Mouse (Mus musculus) NIH3T3 (cell line): ENCODE results near the gene Cdrt4.
A peak's percentile ranks its signal among the peaks of the same experiment; 100 is the strongest.

ENCODE experiments used
- DNase-seq: peaks from one replicate; pipeline ENCODE4 v3.0.0-alpha.2; 2012; ENCODE audit warnings: low read depth

Gene Cdrt4

GRCm38 (mm10) chr11:62943538-62943937 is 7.5 kb upstream of the Cdrt4 start:
- no peak for DNase-seq

- DNase-seq: no peak
Measured at GRCm38 (mm10) chr11:62945514-62945913, 5.5 kb upstream of the Cdrt4 start.

GRCm38 (mm10) chr11:62949548-62949947 is 1.4 kb upstream of the Cdrt4 start:
- DNase-seq: peak; percentile 78

- no peak for DNase-seq
Measured at GRCm38 (mm10) chr11:62954766-62955165, 3.8 kb downstream of the Cdrt4 start.

- DNase-seq: no peak
Measured at GRCm38 (mm10) chr11:62955186-62955585, 4.2 kb downstream of the Cdrt4 start.

GRCm38 (mm10) chr11:62955776-62956175 is 4.8 kb downstream of the Cdrt4 start:
- no peak for DNase-seq

- no peak for DNase-seq
Measured at GRCm38 (mm10) chr11:62957626-62958180, 6.7 kb downstream of the Cdrt4 start.

GRCm38 (mm10) chr11:62963292-62963691 is 12.3 kb downstream of the Cdrt4 start:
- no peak for DNase-seq

- peak; percentile 62 for DNase-seq
Measured at GRCm38 (mm10) chr11:62966424-62966764, 15.4 kb downstream of the Cdrt4 start.

GRCm38 (mm10) chr11:62966765-62967633 is 16.0 kb downstream of the Cdrt4 start:
- peak; percentile 89 for DNase-seq

- DNase-seq: peak; percentile 55
Measured at GRCm38 (mm10) chr11:62977176-62977575, 26.2 kb downstream of the Cdrt4 start.

- DNase-seq: no peak
Measured at GRCm38 (mm10) chr11:62978886-62979285, 27.9 kb downstream of the Cdrt4 start.

GRCm38 (mm10) chr11:62981729-62982128 is 30.7 kb downstream of the Cdrt4 start:
- DNase-seq: no peak

- no peak for DNase-seq
Measured at GRCm38 (mm10) chr11:62983793-62984192, 32.8 kb downstream of the Cdrt4 start.

GRCm38 (mm10) chr11:62984365-62984764 is 33.4 kb downstream of the Cdrt4 start:
- peak; percentile 21 for DNase-seq

- no peak for DNase-seq
Measured at GRCm38 (mm10) chr11:62985075-62985474, 34.1 kb downstream of the Cdrt4 start.

GRCm38 (mm10) chr11:62986578-62986977 is 35.6 kb downstream of the Cdrt4 start:
- no peak for DNase-seq

GRCm38 (mm10) chr11:62990150-62990685 is 39.2 kb downstream of the Cdrt4 start:
- no peak for DNase-seq

- DNase-seq: no peak
Measured at GRCm38 (mm10) chr11:62990811-62991210, 39.8 kb downstream of the Cdrt4 start.

- DNase-seq: no peak
Measured at GRCm38 (mm10) chr11:62992545-62993242, 41.7 kb downstream of the Cdrt4 start.

GRCm38 (mm10) chr11:62995066-62995754 is 44.2 kb downstream of the Cdrt4 start:
- no peak for DNase-seq
